Mouse (Mus musculus): ENCODE data around the gene Cpxm2. TPM values are rescaled to one million over a fixed set of nuclear protein-coding genes. Genes with fewer than 3 reads are reported as not detected.

Cpxm2 gene
- not detected in 2 replicates for total RNA-seq (2017)

DNA sequence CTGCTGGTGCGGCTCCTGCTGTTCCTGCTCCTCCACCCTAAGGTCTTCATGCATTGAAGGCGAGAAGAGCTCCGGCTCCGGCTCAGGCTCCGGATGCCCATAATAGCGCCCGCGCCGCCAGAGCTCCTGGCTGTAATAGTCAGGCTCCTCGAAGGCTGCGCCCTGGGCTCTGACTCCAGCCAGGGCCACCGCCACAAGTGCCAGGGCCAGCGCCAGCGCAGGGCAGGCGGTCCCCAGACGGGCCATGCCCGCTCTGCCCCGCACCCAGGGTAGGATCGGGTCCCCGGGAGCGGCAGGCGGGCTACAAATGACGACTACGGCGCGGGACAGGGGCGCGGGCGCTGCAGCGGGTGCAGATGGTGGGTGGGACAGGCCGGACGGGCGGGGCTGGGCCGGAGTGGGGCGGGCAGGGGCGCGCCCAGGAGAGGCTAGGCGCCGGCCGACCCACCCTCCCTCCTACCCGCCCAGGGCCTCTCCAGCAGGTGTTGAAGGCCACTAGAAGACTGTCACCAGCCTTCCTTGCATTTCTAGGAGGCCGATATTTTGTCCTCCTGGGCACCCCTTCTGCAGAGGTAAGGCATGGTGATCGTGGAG, at the start of gene Cpxm2:
Gene Cpxm2, minus strand, starts transcription at position 372 of the 594 bp plus-strand sequence.
- ATAC-seq (replicated peaks in 1 of 2; ENCODE audit: insufficient read depth in 1 of 2, low FRiP score in 2 of 2, low TSS enrichment in 1 of 2, low read depth in 1 of 2, poor library complexity in 2 of 2, severe bottlenecking in 2 of 2), result no peak

DNA sequence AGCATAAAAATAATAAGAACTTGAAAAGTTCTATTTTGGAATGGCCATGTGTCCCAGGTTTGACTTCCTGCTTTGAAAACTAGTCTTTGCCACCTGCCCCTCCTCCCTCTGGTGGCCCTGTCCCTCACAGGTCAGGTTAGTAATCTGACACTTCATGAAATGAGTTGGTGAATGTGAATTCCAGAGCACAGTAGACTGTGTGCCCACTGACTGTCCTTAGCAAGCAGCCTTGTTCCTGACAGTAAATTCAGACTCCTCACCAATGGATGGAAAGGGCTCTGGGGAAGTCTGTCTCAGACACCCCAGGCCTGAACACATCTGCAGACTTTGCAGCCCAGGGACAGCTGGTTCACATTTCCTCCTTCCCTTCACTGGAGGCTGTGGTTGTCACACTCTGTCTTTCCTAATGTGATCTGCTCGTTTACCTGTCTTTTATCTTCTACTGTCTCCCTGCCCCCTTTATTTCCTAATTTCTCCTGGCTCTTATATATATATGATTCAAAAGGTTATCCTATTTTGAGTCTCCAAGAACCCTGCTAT, 49.6 kb upstream of the Cpxm2 start:
- ATAC-seq (replicated peaks in 1 of 2; ENCODE audit: insufficient read depth in 1 of 2, low FRiP score in 2 of 2, low TSS enrichment in 1 of 2, low read depth in 1 of 2, poor library complexity in 2 of 2, severe bottlenecking in 2 of 2), result no peak

DNA sequence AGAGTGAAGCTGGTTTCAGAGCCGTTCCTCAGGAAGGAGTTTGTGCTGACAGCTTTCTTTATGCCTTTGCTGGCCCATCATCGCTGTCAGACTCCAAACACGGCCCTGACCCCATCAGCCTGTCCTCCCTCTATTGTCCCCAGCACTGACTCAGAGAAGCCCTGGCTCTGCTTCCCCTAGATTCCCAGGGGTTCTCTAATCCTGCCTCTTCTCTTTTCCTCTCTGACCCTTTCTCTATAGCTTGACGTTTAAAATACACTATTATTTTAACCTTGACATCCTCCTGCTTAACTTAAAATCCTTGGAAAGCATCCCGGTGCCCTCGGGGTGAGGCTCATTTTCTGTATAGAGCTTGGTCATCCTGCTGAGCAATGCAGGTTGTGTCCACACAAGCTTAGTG, 45.1 kb upstream of the Cpxm2 start:
- ATAC-seq (replicated peaks in 1 of 2; ENCODE audit: insufficient read depth in 1 of 2, low FRiP score in 2 of 2, low TSS enrichment in 1 of 2, low read depth in 1 of 2, poor library complexity in 2 of 2, severe bottlenecking in 2 of 2), result no peak

DNA sequence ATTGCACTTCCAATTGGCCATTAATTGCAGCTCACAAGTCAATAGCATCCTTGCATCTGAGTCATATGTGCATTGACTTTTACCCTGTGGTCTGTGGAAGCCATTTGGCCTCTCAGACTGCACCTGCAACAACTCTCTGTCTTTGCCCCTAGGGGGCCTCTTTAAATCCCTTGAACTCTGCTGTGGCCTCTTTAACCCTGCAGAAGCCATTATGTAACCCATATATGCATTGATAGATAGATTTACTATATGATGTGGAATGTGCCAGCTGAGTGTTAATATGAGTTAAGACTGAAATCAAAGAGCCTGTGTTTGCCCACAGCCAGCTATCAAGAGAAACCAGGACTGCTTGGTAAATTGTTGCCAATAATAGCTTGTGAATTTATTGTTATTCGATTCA, 44.3 kb upstream of the Cpxm2 start:
- ATAC-seq (replicated peaks in 1 of 2; ENCODE audit: insufficient read depth in 1 of 2, low FRiP score in 2 of 2, low TSS enrichment in 1 of 2, low read depth in 1 of 2, poor library complexity in 2 of 2, severe bottlenecking in 2 of 2), result no peak

DNA sequence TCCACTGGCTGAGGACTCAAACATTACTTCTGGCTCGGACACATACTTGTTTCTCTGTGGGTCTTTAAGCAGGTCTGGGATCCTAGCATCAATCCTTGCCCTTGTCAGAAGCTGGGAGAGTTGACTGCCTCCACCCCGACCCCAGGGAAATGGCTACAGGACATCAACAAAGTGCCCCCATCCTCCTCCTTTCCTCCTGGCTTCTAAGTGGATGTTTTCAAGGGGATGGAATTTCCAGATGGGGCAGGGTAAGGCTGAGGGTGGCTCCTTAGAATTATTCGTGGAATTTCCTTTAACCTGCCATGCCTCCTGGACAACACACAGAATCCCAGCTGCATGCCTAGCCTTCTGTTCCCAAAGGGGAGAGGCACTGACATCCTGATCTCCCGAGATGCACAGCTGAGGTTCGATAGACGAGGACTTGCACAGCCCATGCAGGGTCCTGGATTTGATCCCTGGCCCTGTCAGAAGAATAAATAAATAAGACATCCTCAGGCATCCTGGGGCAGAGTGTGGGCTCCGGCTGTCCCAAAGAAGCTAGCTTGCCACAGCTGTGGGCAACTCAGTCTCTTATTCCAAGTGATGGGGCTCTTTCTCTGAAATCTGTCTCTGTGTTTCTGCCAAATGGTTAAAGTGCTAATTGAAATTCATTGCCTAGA, 43.4 kb upstream of the Cpxm2 start:
- ATAC-seq (replicated peaks in 1 of 2; ENCODE audit: insufficient read depth in 1 of 2, low FRiP score in 2 of 2, low TSS enrichment in 1 of 2, low read depth in 1 of 2, poor library complexity in 2 of 2, severe bottlenecking in 2 of 2), result no peak

DNA sequence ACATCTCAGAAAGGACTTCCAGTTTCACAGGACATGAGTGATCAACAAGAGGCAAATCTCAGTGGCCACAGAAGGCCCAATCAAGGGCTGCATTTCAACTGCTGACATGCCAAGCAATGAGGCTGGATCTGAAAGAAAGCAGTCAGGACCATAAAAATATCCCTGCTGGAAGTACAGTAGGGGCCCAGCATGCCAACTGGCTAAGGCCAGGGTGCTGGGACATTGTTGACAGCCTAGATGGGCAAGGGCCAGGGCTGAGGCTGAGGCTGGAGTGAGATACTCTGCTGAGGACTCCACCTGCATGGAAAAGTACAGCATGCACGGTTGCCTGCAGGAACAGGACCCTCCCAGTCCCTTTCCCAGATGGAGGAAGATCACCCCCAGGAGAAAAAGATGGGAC, 42.0 kb upstream of the Cpxm2 start:
- ATAC-seq (replicated peaks in 1 of 2; ENCODE audit: insufficient read depth in 1 of 2, low FRiP score in 2 of 2, low TSS enrichment in 1 of 2, low read depth in 1 of 2, poor library complexity in 2 of 2, severe bottlenecking in 2 of 2), result no peak

DNA sequence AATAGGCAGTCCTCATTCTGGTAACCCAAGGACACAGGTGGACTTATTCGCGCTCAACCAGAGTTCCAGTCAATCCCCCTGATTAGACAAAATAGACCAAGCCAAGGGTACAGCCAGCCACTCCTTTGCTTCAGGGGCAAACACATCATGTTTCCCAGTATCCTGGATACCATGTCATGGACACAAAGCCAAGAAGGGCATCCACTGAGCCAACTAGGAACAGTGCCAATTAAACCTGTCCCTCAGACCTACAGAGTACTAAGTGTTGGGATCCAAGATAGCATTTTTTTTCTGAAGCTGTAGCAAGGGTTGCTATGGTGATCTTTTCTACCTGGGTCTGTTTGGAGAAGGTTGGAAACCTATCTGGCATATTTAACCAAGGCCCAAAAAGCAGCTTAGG, 39.1 kb upstream of the Cpxm2 start:
- no peak for ATAC-seq (replicated peaks in 1 of 2; ENCODE audit: insufficient read depth in 1 of 2, low FRiP score in 2 of 2, low TSS enrichment in 1 of 2, low read depth in 1 of 2, poor library complexity in 2 of 2, severe bottlenecking in 2 of 2)

DNA sequence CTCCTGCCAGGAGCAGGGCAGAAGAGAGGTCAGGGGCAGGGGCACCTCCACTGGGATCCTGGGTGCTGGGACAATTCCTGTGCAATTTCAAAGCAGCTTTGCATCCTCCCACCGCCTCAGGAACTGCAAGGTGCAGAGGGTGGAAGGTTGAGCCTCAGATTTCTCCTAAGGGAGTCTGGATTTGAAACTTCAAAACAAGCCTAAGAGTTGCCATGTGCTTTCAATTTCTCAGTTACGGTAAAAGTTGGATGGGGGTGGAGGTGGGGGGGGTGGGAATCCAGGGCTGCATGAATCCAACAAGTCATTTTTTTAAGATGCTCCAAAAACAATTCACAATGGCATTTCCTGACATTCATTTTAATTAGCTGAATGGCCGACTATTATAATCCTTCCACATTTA, 32.9 kb upstream of the Cpxm2 start:
- ATAC-seq (replicated peaks in 1 of 2; ENCODE audit: insufficient read depth in 1 of 2, low FRiP score in 2 of 2, low TSS enrichment in 1 of 2, low read depth in 1 of 2, poor library complexity in 2 of 2, severe bottlenecking in 2 of 2), result no peak

DNA sequence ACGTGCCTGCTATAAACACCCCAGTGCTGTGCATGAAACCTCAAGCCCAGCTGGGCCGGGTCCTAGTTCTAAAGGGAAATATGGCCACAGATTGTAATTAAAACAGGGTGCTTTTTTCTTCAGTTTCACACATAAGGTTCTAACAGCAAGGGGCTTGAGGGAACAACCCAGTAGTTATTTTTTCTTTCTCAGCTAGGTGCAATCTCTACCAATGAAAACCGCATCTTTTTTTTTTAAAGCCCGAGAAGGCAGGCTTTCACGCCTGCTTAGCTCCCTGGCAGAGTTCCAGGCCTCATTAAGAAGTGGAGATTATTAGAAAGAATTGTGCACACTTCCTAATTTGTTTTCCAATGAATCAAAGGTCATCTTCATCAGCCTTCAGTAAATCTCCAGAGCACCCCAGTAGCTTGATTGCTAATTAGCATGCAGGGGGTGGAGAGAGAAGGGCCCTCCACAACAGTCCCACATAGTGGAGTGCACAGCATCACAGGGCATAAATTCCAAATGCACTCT, 29.4 kb upstream of the Cpxm2 start:
- no peak for ATAC-seq (replicated peaks in 1 of 2; ENCODE audit: insufficient read depth in 1 of 2, low FRiP score in 2 of 2, low TSS enrichment in 1 of 2, low read depth in 1 of 2, poor library complexity in 2 of 2, severe bottlenecking in 2 of 2)

DNA sequence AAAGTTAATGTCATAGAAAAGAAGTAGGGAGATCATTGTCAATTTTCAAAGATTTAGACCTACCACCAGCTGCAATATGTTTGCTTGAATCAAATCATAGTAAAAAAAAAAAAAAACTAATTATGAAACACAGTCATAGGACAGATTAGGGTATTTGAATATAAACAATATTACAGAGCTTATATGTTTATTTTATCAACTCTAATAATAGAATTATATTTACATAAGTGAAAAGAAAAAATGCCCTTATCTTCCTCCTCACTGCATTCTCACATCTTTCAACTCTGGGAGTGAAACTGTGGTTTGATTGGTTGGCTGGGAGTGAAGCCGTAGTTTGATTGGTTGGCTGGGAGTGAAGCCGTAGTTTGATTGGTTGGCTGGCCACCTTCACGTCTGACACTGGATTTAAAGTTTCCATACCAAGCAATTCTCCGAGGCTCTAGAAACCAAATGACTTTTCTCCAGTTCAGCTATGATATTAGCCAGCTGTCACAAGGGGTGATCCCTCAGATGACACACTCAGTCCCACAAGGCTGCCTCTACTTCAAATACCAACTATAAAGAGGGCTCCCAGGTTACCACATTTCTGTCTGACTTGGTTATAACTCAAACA, 27.2 kb upstream of the Cpxm2 start:
- no peak for ATAC-seq (replicated peaks in 1 of 2; ENCODE audit: insufficient read depth in 1 of 2, low FRiP score in 2 of 2, low TSS enrichment in 1 of 2, low read depth in 1 of 2, poor library complexity in 2 of 2, severe bottlenecking in 2 of 2)

DNA sequence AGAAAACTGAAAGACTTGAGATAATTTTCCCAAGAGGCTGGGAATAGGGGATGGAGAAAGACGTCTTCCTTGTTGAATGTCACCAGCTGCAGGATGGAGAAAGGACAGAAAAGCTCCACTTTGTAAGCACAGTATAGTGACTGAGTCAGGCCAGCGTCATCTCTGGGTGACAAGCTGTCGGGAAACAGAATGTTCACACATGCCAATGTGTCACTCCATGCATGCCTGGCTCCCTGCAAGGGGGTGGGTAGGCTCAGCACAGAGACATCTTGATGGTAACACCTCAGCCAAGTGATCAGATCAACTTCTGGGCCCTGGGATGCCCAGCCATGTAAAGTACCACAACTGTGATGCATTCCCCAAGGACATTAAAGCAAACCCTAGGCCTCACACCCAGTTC, 26.5 kb upstream of the Cpxm2 start:
- ATAC-seq (replicated peaks in 1 of 2; ENCODE audit: insufficient read depth in 1 of 2, low FRiP score in 2 of 2, low TSS enrichment in 1 of 2, low read depth in 1 of 2, poor library complexity in 2 of 2, severe bottlenecking in 2 of 2), result no peak

DNA sequence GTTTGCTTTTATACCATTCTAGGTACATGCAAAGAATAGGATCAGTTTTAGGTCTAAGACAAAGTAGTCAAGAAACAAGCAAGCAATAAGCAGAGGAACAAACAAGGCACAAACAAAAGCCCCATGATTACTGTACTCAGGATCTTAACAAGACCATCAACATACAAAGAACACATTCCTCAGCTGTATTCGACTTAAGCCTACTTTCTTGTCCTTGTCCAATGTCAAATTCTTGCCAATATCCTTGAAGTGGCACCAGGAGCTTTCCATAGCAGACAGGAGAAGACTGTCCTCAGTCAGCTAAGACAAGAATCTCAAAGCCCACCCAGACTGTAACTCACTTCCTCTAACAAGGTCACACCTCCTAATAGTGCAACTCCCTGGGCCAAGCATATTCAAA, 24.5 kb upstream of the Cpxm2 start:
- ATAC-seq (replicated peaks in 1 of 2; ENCODE audit: insufficient read depth in 1 of 2, low FRiP score in 2 of 2, low TSS enrichment in 1 of 2, low read depth in 1 of 2, poor library complexity in 2 of 2, severe bottlenecking in 2 of 2), result no peak

DNA sequence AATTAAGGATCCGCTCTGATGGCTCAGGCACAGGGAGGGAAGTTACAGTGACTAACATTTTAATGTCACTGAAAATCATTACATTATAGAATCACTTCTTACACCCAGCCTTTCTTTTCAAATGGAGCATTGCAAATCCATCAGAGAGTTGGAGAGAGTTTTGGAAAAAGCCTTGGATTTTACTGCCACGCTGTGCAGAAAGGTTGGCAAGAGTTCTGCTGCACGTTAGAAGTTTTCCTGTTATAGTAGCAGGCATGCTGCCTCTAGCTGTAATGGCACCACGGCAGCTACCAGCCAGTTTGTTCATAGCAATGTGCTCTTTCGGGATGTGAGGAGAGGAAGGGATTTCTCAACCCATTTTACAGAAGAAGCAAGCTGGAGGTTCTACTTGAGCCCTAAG, 20.2 kb upstream of the Cpxm2 start:
- no peak for ATAC-seq (replicated peaks in 1 of 2; ENCODE audit: insufficient read depth in 1 of 2, low FRiP score in 2 of 2, low TSS enrichment in 1 of 2, low read depth in 1 of 2, poor library complexity in 2 of 2, severe bottlenecking in 2 of 2)

DNA sequence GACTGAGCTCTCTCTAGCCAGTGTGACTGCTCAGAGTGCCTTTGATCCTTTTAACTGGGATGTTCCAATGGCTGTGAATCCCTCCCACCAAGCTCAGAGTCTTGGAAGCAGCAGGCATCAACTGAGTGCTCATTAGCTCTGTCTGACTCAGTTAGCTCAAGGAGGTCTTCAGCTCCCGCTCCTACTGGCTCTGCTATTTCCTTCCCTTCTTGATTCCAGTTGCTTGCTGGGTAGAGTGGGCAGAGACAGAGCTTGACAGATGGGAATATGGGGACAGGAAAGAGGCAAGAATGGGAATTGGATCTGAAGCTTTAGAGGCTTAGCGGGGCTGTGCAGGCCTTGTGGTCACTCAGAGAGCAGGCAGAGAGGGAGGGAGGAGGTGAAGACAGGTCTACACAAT, 19.8 kb upstream of the Cpxm2 start:
- ATAC-seq (replicated peaks in 1 of 2; ENCODE audit: insufficient read depth in 1 of 2, low FRiP score in 2 of 2, low TSS enrichment in 1 of 2, low read depth in 1 of 2, poor library complexity in 2 of 2, severe bottlenecking in 2 of 2), result no peak

DNA sequence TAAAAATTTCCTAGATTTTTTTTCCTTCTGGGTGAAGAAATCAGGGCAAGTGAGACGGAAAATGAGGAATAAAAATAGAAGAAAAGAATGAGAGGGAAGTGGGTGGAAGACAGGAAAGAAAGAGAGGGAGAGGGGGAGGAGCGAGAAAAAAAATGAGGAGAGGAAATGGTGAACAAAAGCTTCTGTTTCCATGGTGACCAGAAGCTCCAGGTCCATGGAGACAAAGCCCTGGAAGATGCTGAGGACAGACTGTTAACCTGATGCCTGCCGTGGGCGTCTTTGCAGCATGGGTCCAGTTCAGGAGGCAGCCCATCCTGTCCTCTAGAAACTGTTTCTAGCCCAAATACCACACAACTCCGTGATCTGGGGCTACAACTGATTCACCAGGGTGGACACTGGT, 17.7 kb upstream of the Cpxm2 start:
- no peak for ATAC-seq (replicated peaks in 1 of 2; ENCODE audit: insufficient read depth in 1 of 2, low FRiP score in 2 of 2, low TSS enrichment in 1 of 2, low read depth in 1 of 2, poor library complexity in 2 of 2, severe bottlenecking in 2 of 2)

DNA sequence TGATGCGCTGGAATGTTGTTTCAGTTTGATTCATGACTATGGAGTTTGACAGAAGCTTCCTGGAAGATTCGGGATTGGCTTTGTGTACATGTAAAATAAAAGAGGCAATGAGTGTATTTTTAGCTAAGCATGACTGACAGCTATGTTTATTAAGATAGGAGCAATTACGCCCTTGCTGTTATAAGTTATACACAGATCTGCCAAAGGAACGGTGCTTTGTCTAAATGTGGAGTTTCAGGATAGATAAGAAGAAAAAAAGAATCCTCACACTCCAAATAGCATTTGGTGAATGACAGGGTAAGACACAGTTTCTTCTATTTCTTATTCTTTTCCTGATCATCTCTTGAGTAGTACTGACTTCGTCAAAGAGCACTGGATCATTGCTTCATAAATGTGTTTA, 17.2 kb upstream of the Cpxm2 start:
- no peak for ATAC-seq (replicated peaks in 1 of 2; ENCODE audit: insufficient read depth in 1 of 2, low FRiP score in 2 of 2, low TSS enrichment in 1 of 2, low read depth in 1 of 2, poor library complexity in 2 of 2, severe bottlenecking in 2 of 2)

DNA sequence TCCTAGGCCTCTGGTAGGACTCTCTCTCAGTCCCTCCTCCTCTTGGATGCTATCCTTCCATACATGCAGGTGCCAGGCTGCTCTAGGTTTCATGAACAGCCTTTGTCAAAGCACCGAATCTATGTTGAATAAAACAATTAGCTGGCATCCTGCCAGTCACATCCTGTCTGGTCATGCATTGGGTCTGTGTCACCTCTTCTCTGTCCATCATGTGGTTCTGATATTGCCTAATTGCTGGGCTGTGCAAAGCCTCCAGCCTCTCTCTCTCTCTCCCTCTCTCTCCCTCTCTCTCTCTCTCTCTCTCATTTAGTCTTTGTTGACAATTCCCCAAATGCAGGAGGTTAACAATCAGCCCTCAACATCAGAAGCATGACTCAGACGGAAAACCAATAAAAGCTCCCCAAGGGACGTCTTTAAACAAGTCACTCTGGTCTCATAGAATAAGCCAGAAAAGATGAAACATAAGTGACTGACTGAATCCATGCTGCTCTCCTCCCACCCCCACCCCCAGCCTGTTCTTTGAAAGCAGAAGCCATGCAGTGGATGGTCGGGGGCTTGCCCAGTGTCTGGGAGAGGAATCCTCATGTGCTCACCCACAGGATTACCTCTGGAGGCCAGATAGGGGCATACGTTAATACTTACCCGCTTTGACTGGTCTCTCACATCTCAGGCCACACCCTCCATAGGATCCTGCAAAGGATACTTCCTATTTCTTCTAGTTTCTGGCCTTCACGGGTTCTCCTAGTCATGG, 15.1 kb upstream of the Cpxm2 start:
- no peak for ATAC-seq (replicated peaks in 1 of 2; ENCODE audit: insufficient read depth in 1 of 2, low FRiP score in 2 of 2, low TSS enrichment in 1 of 2, low read depth in 1 of 2, poor library complexity in 2 of 2, severe bottlenecking in 2 of 2)

DNA sequence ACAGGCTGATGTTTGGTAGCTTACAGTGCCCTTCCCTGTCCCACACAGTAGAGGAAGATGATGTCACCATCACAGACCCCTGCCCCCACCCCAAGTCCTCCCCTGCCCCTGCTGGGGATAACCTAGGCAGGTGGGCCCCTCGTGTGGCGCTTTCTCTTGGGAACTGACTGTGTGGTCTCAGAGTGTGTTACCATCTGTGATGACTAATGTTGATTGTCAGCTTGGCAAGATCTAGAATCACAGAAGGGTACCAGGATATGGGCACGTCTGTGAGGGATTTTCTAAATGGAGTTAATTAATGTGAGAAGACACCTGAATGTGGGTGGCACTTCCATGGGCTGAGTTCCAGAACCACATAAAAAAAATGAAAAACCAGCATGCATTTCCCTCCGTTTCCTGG, 12.7 kb upstream of the Cpxm2 start:
- ATAC-seq (replicated peaks in 1 of 2; ENCODE audit: insufficient read depth in 1 of 2, low FRiP score in 2 of 2, low TSS enrichment in 1 of 2, low read depth in 1 of 2, poor library complexity in 2 of 2, severe bottlenecking in 2 of 2), result no peak

Measured in hematopoietic stem cell, adult 5-6 weeks (primary cell).